Mouse (Mus musculus) ES-Bruce4 (cell line): Measurements from ENCODE around the gene Fam184a.

ENCODE experiments used
- CTCF ChIP-seq: IDR thresholded peaks from one replicate; pipeline ENCODE4 v1.8.1; 2011; ENCODE audit warnings: low read depth, low read length
- EP300 ChIP-seq: IDR thresholded peaks from 2 replicates; pipeline ENCODE4 v1.6.1; 2011; ENCODE audit warnings: low read depth, low read length; ENCODE audit not compliant: insufficient read depth
- POLR2A ChIP-seq: IDR thresholded peaks from one replicate; pipeline ENCODE4 v1.8.1; 2011; ENCODE audit warnings: low read length; ENCODE audit not compliant: insufficient read depth

GRCm38 (mm10) chr10:53750275-53750954 lies 508 bp downstream of the Fam184a start:
- TF ChIP-seq POLR2A (no peak), CTCF (no peak), EP300 (no peak)
